Mouse (Mus musculus): Measurements from ENCODE around the gene Unc93a. TPM values are rescaled to one million over a fixed set of nuclear protein-coding genes. Genes with fewer than 3 reads are reported as not detected.
"Not testable (repeated sequence)": the region's sequence is repeated elsewhere in the genome, so short reads cannot be mapped to it uniquely, and the experiment has no call there.

Unc93a gene
- total and polyA plus RNA-seq, 2 experiments = 0.04 to 0.09 TPM

- no CpG with 5 or more reads among the region's 2 CpGs for WGBS
- not testable (repeated sequence) for H3K27me3 ChIP-seq (ENCODE audit: control insufficient read depth, insufficient read depth, low read length); H3K4me1 ChIP-seq (ENCODE audit: control insufficient read depth, insufficient read depth, low read length); H3K4me3 ChIP-seq (ENCODE audit: insufficient read depth, low read depth, low read length); DNase-seq (ENCODE audit: extremely low read depth, low read depth, low spot score); H3K36me3 ChIP-seq (ENCODE audit: control insufficient read depth, insufficient read depth, low read length); H3K79me2 ChIP-seq (ENCODE audit: control insufficient read depth, insufficient read depth, low read length); H3K27ac ChIP-seq (replicated peaks; ENCODE audit: insufficient read depth, low read depth, low read length); H3K9ac ChIP-seq (ENCODE audit: low read depth, low read length)
These were observed 11.1 kb upstream of the Unc93a start for GRCm38 (mm10) chr17:13142665-13143064.

DNA sequence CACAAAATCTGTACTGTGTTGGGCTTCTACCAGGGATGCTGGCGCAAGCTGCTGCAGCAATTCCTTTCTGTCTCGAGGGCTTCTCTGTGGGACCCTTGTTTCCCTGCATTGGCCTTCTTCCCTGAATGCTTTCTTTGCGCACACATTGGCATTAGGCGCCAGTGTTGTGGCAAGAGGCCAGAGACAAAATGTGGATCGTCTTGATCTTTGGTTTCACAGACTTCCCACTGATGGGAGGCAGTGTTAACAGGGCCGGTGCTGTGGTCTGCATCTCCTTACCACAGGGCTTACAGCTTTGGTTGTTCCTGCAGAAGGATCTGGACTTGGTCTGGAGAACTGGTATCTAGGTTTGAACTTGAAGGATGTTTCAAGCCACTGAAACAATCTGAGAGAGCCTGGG lies 3.7 kb upstream of the Unc93a start:
- not testable (repeated sequence) for H3K4me3 ChIP-seq (ENCODE audit: insufficient read depth, low read depth, low read length); H3K79me2 ChIP-seq (ENCODE audit: control insufficient read depth, insufficient read depth, low read length); H3K4me1 ChIP-seq (ENCODE audit: control insufficient read depth, insufficient read depth, low read length); H3K27ac ChIP-seq (replicated peaks; ENCODE audit: insufficient read depth, low read depth, low read length); H3K27me3 ChIP-seq (ENCODE audit: control insufficient read depth, insufficient read depth, low read length); H3K36me3 ChIP-seq (ENCODE audit: control insufficient read depth, insufficient read depth, low read length); H3K9ac ChIP-seq (ENCODE audit: low read depth, low read length)
- DNase-seq (ENCODE audit: extremely low read depth, low read depth, low spot score) = peak; percentile 8
- WGBS = 44% methylated on average over 5 of the region's 6 CpGs

- DNase-seq (ENCODE audit: extremely low read depth, low read depth, low spot score); H3K36me3 ChIP-seq (ENCODE audit: control insufficient read depth, insufficient read depth, low read length); H3K9ac ChIP-seq (ENCODE audit: low read depth, low read length); H3K27ac ChIP-seq (replicated peaks; ENCODE audit: insufficient read depth, low read depth, low read length); H3K27me3 ChIP-seq (ENCODE audit: control insufficient read depth, insufficient read depth, low read length); H3K4me3 ChIP-seq (ENCODE audit: insufficient read depth, low read depth, low read length); H3K4me1 ChIP-seq (ENCODE audit: control insufficient read depth, insufficient read depth, low read length); H3K79me2 ChIP-seq (ENCODE audit: control insufficient read depth, insufficient read depth, low read length): not testable (repeated sequence)
- WGBS = 85% methylated on average over 8 of the region's 8 CpGs
These were observed 742 bp upstream of the Unc93a start for GRCm38 (mm10) chr17:13132352-13132751.

GRCm38 (mm10) chr17:13129737-13130465 lies 1.7 kb downstream of the Unc93a start:
- not testable (repeated sequence) for H3K4me1 ChIP-seq (ENCODE audit: control insufficient read depth, insufficient read depth, low read length); H3K36me3 ChIP-seq (ENCODE audit: control insufficient read depth, insufficient read depth, low read length); H3K4me3 ChIP-seq (ENCODE audit: insufficient read depth, low read depth, low read length); DNase-seq (ENCODE audit: extremely low read depth, low read depth, low spot score); H3K79me2 ChIP-seq (ENCODE audit: control insufficient read depth, insufficient read depth, low read length); H3K9ac ChIP-seq (ENCODE audit: low read depth, low read length); H3K27me3 ChIP-seq (ENCODE audit: control insufficient read depth, insufficient read depth, low read length)
- peak overlapping the region; percentile 59 for H3K27ac ChIP-seq (replicated peaks; ENCODE audit: insufficient read depth, low read depth, low read length)
- WGBS = 20% methylated on average over 10 of the region's 11 CpGs

- H3K4me1 ChIP-seq (ENCODE audit: control insufficient read depth, insufficient read depth, low read length); H3K36me3 ChIP-seq (ENCODE audit: control insufficient read depth, insufficient read depth, low read length); H3K79me2 ChIP-seq (ENCODE audit: control insufficient read depth, insufficient read depth, low read length); H3K9ac ChIP-seq (ENCODE audit: low read depth, low read length); H3K4me3 ChIP-seq (ENCODE audit: insufficient read depth, low read depth, low read length); H3K27me3 ChIP-seq (ENCODE audit: control insufficient read depth, insufficient read depth, low read length); DNase-seq (ENCODE audit: extremely low read depth, low read depth, low spot score): not testable (repeated sequence)
- peak overlapping the region; percentile 59 for H3K27ac ChIP-seq (replicated peaks; ENCODE audit: insufficient read depth, low read depth, low read length)
- no CpG with 5 or more reads among the region's 3 CpGs for WGBS
These were observed 2.3 kb downstream of the Unc93a start for GRCm38 (mm10) chr17:13129324-13129723.

DNA sequence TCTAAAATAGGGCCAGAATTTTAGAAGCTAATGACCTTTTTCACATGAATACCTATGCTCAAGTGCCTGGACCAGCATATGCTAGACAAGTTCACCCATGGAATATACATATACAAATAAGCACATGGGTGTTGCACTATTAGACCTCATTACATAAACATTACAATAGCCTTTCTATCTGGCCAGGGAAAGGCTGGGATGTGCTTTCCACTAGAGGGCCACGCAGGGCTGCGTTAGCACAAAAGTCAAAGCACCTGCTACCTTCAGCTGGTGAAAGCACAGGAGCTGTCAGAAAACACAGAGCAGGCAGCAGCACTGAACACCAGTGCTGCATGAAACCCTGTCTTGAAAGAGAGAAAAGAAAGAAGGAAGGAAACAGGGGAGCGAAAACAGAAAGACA lies 7.4 kb downstream of the Unc93a start:
- H3K36me3 ChIP-seq (ENCODE audit: control insufficient read depth, insufficient read depth, low read length); H3K79me2 ChIP-seq (ENCODE audit: control insufficient read depth, insufficient read depth, low read length); H3K4me3 ChIP-seq (ENCODE audit: insufficient read depth, low read depth, low read length); H3K9ac ChIP-seq (ENCODE audit: low read depth, low read length); H3K4me1 ChIP-seq (ENCODE audit: control insufficient read depth, insufficient read depth, low read length); DNase-seq (ENCODE audit: extremely low read depth, low read depth, low spot score); H3K27me3 ChIP-seq (ENCODE audit: control insufficient read depth, insufficient read depth, low read length); H3K27ac ChIP-seq (replicated peaks; ENCODE audit: insufficient read depth, low read depth, low read length): not testable (repeated sequence)
- WGBS = 28% methylated on average over 2 of the region's 3 CpGs

DNA sequence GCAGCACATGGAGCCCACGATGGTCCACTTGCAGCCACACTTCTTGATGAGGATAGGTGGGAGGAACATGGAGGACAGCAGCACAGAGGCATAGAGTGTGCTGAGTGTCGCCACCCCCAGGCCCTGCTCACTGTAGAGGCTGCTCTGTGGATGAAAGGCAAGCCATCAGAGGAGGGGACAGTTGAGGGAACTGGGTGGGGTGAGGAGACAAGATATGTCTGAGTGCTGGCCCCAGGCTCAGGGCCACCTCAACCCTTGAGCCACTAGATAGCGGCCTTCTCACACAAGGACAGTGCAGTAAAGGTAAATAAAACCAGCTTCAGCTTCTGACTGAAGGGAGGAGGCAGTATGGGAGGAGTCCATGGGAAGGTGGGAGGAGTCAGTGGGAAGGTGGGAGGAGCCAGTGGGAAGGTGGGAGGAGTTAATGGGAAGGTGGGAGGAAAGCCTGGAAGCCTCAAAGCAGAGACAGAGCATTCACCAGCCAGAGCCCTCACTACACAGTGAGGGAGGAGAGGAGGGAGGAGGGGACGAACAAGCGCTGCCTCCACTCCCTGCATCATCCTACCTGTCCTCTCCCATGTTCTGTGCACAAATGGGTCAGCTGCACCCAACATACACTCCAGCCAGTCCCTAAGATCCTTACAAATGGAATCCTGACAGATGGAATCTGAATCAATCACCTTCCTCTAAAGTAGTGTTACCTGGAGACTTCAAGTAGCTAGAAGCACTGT lies 8.1 kb downstream of the Unc93a start:
- DNase-seq (ENCODE audit: extremely low read depth, low read depth, low spot score); H3K9ac ChIP-seq (ENCODE audit: low read depth, low read length); H3K27ac ChIP-seq (replicated peaks; ENCODE audit: insufficient read depth, low read depth, low read length); H3K36me3 ChIP-seq (ENCODE audit: control insufficient read depth, insufficient read depth, low read length); H3K4me1 ChIP-seq (ENCODE audit: control insufficient read depth, insufficient read depth, low read length); H3K79me2 ChIP-seq (ENCODE audit: control insufficient read depth, insufficient read depth, low read length); H3K4me3 ChIP-seq (ENCODE audit: insufficient read depth, low read depth, low read length); H3K27me3 ChIP-seq (ENCODE audit: control insufficient read depth, insufficient read depth, low read length): not testable (repeated sequence)
- 95% methylated on average over 2 of the region's 5 CpGs for WGBS

DNA sequence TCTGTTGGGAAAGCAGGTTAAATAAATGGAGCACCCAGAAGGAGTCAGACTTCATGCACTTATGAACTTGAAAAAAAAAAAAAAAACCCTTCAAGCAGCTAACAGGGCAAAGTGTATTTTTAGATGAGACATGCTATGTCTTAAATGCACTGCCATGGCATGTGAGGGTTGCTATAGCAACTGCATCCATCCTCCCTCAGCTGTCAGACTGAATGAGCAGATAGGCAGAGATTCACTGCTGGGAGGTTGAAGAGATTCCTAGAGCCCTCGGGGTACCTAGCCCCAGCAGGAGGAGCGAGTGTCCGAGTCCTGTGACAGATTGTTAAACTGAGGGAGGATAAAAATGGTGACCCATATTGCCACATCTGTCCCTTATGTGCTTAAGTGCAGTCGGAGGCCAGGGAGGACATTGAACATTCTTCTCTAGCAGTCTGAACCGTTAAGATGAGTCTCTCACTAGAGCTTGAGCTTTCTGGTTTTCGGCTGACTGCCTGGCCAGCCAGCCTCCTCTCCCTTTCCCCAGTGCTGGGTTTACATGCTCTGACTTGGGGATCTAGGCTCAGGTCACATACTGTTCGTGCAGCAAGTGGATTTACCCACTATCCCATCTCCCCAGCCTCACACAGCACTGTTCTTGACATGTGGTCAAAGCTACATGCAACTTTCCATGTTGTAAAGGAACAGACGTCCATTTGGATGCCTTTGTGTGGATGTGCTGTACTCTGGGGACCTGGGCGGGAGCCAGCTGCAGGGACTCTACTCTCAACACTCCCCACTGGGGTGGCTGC lies 18.9 kb downstream of the Unc93a start:
- 53% methylated on average over 3 of the region's 9 CpGs for WGBS
- not testable (repeated sequence) for H3K27ac ChIP-seq (replicated peaks; ENCODE audit: insufficient read depth, low read depth, low read length); H3K79me2 ChIP-seq (ENCODE audit: control insufficient read depth, insufficient read depth, low read length); DNase-seq (ENCODE audit: extremely low read depth, low read depth, low spot score); H3K4me1 ChIP-seq (ENCODE audit: control insufficient read depth, insufficient read depth, low read length); H3K9ac ChIP-seq (ENCODE audit: low read depth, low read length); H3K27me3 ChIP-seq (ENCODE audit: control insufficient read depth, insufficient read depth, low read length); H3K4me3 ChIP-seq (ENCODE audit: insufficient read depth, low read depth, low read length); H3K36me3 ChIP-seq (ENCODE audit: control insufficient read depth, insufficient read depth, low read length)

DNA sequence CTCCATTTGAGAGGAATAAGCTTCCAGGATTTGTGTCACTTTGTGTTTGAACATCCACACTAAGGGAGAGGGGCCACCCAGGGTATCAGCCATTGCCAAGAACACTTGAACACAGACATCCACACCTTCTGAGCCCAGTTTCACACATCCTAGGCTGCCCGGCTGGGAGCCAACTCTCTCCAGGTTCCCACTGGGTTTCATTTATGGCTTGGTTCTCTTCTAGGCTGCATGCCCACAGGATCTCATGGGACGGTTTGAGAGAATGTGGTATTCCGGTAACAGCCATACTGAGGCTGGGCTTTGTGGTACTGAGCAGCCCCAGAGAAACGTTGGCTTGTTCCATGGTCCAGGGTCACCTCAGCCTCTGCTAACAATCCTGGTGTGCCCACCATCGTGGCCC lies 25.0 kb downstream of the Unc93a start:
- not testable (repeated sequence) for H3K27me3 ChIP-seq (ENCODE audit: control insufficient read depth, insufficient read depth, low read length); DNase-seq (ENCODE audit: extremely low read depth, low read depth, low spot score)

More for the DNA sequence above, 25.0 kb downstream of the Unc93a start:
- not testable (repeated sequence) for H3K4me1 ChIP-seq (ENCODE audit: control insufficient read depth, insufficient read depth, low read length); H3K36me3 ChIP-seq (ENCODE audit: control insufficient read depth, insufficient read depth, low read length); H3K27ac ChIP-seq (replicated peaks; ENCODE audit: insufficient read depth, low read depth, low read length); H3K9ac ChIP-seq (ENCODE audit: low read depth, low read length); H3K79me2 ChIP-seq (ENCODE audit: control insufficient read depth, insufficient read depth, low read length); H3K4me3 ChIP-seq (ENCODE audit: insufficient read depth, low read depth, low read length)
- WGBS = 89% methylated on average over 5 of the region's 5 CpGs
